13 mouse cellular contexts compared by ENCODE assay signal in genomic region chr2:148141936-148142335, GRCm38 (mm10).
DNase-seq lines count a peak whose midpoint lies in the region; ATAC-seq and TF ChIP-seq lines count a peak whose summit lies in the region.
"Had no signal": no experiment of that assay in that cellular context is flagged by ENCODE, and none has a peak within 500 bp of the region (broad histone marks: within the 10 kb centered on the region; RNA-seq: fewer than 3 reads in every experiment).

No protein-coding gene starts in this region.

- WGBS in heart, embryonic 14.5 days = 62% methylated on average over 4 of the region's 4 CpGs
- 55% methylated on average over 4 of the region's 4 CpGs for WGBS in stomach, embryonic 16.5 days
- WGBS in hindbrain, postnatal 0 days = 81% methylated on average over 4 of the region's 4 CpGs

- H3K27me3 ChIP-seq in heart, embryonic 14.5 days (ENCODE audit: control insufficient read depth, insufficient read depth, low read length) = no peaks in the 10 kb centered on the region
- no peaks in the 10 kb centered on the region for H3K27me3 ChIP-seq in stomach, embryonic 16.5 days (ENCODE audit: control insufficient read depth, insufficient read depth, low read length)
- no peaks in the 10 kb centered on the region for H3K27me3 ChIP-seq in hindbrain, postnatal 0 days (ENCODE audit: insufficient read depth, low read length)
- H3K27me3 ChIP-seq: hindbrain, embryonic 12.5 days; limb, embryonic 13.5 days; megakaryocyte, embryonic 14.5 days had no signal

- no peaks in the 10 kb centered on the region for H3K36me3 ChIP-seq in heart, embryonic 14.5 days (ENCODE audit: control insufficient read depth, insufficient read depth, low read length)
- H3K36me3 ChIP-seq in stomach, embryonic 16.5 days (ENCODE audit: control insufficient read depth, insufficient read depth, low read length) = no peaks in the 10 kb centered on the region
- no peaks in the 10 kb centered on the region for H3K36me3 ChIP-seq in hindbrain, postnatal 0 days (ENCODE audit: insufficient read depth, low read length)
- H3K36me3 ChIP-seq: hindbrain, embryonic 12.5 days; limb, embryonic 13.5 days had no signal

- H3K9ac ChIP-seq in heart, embryonic 14.5 days (ENCODE audit: low read length) = no peak overlapping the region
- no peak overlapping the region for H3K9ac ChIP-seq in stomach, embryonic 16.5 days (ENCODE audit: low read length)
- H3K9ac ChIP-seq in hindbrain, postnatal 0 days (replicated peaks; ENCODE audit: low read length) = no peak overlapping the region
- H3K9ac ChIP-seq: hindbrain, embryonic 12.5 days; limb, embryonic 13.5 days had no signal

- no peaks in the 10 kb centered on the region for H3K9me3 ChIP-seq in heart, embryonic 14.5 days (ENCODE audit: control insufficient read depth, low read length)
- no peaks in the 10 kb centered on the region for H3K9me3 ChIP-seq in stomach, embryonic 16.5 days (replicated peaks; ENCODE audit: control insufficient read depth, low read length)
- no peaks in the 10 kb centered on the region for H3K9me3 ChIP-seq in hindbrain, postnatal 0 days (ENCODE audit: low read length)
- H3K9me3 ChIP-seq: hindbrain, embryonic 12.5 days; limb, embryonic 13.5 days; megakaryocyte, embryonic 14.5 days had no signal

- intact Hi-C loops in left cerebral cortex, adult 2 months (cut with DNase I) = loop anchor here (5.0 kb wide), 1 partner anchor 255 kb away; the partner anchor contains the start of gene Sstr4
- intact Hi-C loops in left cerebral cortex, postnatal 4 days (cut with DNase I) = no loop called here

- peak in 1 of 2 experiments; percentile 24 for DNase-seq in left cerebral cortex, adult 2 months (ENCODE audit: extremely low spot score in 1 of 2, low spot score in 2 of 2)
- no peak for DNase-seq in left cerebral cortex, postnatal 4 days
- DNase-seq in kidney, postnatal 10 days = peak; percentile 16
- no peak for DNase-seq in thymus, adult 18-20 months
- DNase-seq in hindbrain, postnatal 0 days (ENCODE audit: low spot score) = no peak
- DNase-seq: thymus, postnatal 25 days had no signal

- H3K4me1 ChIP-seq in heart, embryonic 14.5 days (ENCODE audit: control insufficient read depth in 2 of 2, insufficient read depth in 2 of 2, low read length in 2 of 2) = no peaks in the 10 kb centered on the region
- H3K4me1 ChIP-seq in stomach, embryonic 16.5 days (ENCODE audit: control insufficient read depth, insufficient read depth, low read length) = no peaks in the 10 kb centered on the region
- no peaks in the 10 kb centered on the region for H3K4me1 ChIP-seq in hindbrain, postnatal 0 days (ENCODE audit: insufficient read depth, low read length)
- H3K4me1 ChIP-seq: hindbrain, embryonic 12.5 days; limb, embryonic 13.5 days; megakaryocyte, embryonic 14.5 days had no signal

- peak overlapping the region; percentile 32; the same call in 1 of the 2 replicates for H3K27ac ChIP-seq in left cerebral cortex, adult 2 months
- H3K27ac ChIP-seq in heart, embryonic 14.5 days (replicated peaks in 1 of 2; ENCODE audit: control insufficient read depth in 1 of 2, insufficient read depth in 1 of 2, low read depth in 2 of 2, low read length in 2 of 2) = no peak overlapping the region
- H3K27ac ChIP-seq in stomach, embryonic 16.5 days (ENCODE audit: low read length) = no peak overlapping the region
- H3K27ac ChIP-seq in hindbrain, postnatal 0 days = no peak overlapping the region
- H3K27ac ChIP-seq: hindbrain, embryonic 12.5 days; limb, embryonic 13.5 days had no signal

- H3K4me2 ChIP-seq in heart, embryonic 14.5 days (ENCODE audit: low read length) = no peak overlapping the region
- no peak overlapping the region for H3K4me2 ChIP-seq in stomach, embryonic 16.5 days (ENCODE audit: low read depth, low read length)
- no peak overlapping the region for H3K4me2 ChIP-seq in hindbrain, postnatal 0 days (ENCODE audit: low read depth, low read length)
- H3K4me2 ChIP-seq: hindbrain, embryonic 12.5 days; limb, embryonic 13.5 days had no signal

- no peak for TF ChIP-seq CTCF in left cerebral cortex, adult 2 months (IDR thresholded peaks at IDR 0.05)
- TF ChIP-seq CTCF in hindbrain, postnatal 0 days (IDR thresholded peaks at IDR 0.05; ENCODE audit: low read depth) = no peak

- ATAC-seq in heart, embryonic 14.5 days (ENCODE audit: insufficient number of reproducible peaks, insufficient read depth, low FRiP score, low read depth) = peak; percentile 47; the same call in 1 of the 2 replicates
- ATAC-seq in stomach, embryonic 16.5 days (ENCODE audit: insufficient read depth, low FRiP score) = peak; percentile 40
- ATAC-seq in hindbrain, postnatal 0 days = no peak

- H3K4me3 ChIP-seq in left cerebral cortex, adult 2 months = no peak overlapping the region
- H3K4me3 ChIP-seq in heart, embryonic 14.5 days (ENCODE audit: control insufficient read depth in 1 of 2, insufficient read depth in 1 of 2, low read depth in 1 of 2, low read length in 2 of 2) = no peak overlapping the region
- H3K4me3 ChIP-seq in stomach, embryonic 16.5 days (replicated peaks; ENCODE audit: low read length) = no peak overlapping the region
- no peak overlapping the region for H3K4me3 ChIP-seq in hindbrain, postnatal 0 days (ENCODE audit: low read length)
- H3K4me3 ChIP-seq: erythroblast, embryonic 14.5 days; hindbrain, embryonic 12.5 days; limb, embryonic 13.5 days; megakaryocyte, embryonic 14.5 days; myocyte had no signal
